In genomic region chr10:90759929-90760328, GRCm38 (mm10) we compare ENCODE assay signal across 23 mouse cellular contexts.
DNase-seq lines count a peak whose midpoint lies in the region; ATAC-seq and TF ChIP-seq lines count a peak whose summit lies in the region.
"Had no signal": no experiment of that assay in that cellular context is flagged by ENCODE, and none has a peak within 500 bp of the region (broad histone marks: within the 10 kb centered on the region; RNA-seq: fewer than 3 reads in every experiment).

No protein-coding gene starts in this region.

- H3K27me3 ChIP-seq in forebrain, postnatal 0 days (ENCODE audit: insufficient read depth, low read length): no peaks in the 10 kb centered on the region
- H3K27me3 ChIP-seq in forebrain, embryonic 16.5 days (replicated peaks; ENCODE audit: control insufficient read depth, insufficient read depth, low read length): no peaks in the 10 kb centered on the region
- H3K27me3 ChIP-seq: embryonic facial prominence, embryonic 15.5 days; hindbrain, embryonic 12.5 days had no signal

- no peak overlapping the region for H3K27ac ChIP-seq in forebrain, postnatal 0 days (ENCODE audit: low read depth, low read length)
- H3K27ac ChIP-seq in forebrain, embryonic 16.5 days (ENCODE audit: low read length): no peak overlapping the region
- H3K27ac ChIP-seq: embryonic facial prominence, embryonic 15.5 days; forebrain, embryonic 10.5 days; gastrocnemius, adult 2 months; hindbrain, embryonic 12.5 days had no signal

- ATAC-seq in forebrain, postnatal 0 days: no peak
- ATAC-seq in forebrain, embryonic 16.5 days: no peak
- ATAC-seq: forebrain, embryonic 14.5 days; hindbrain, embryonic 16.5 days; inflammation-experienced regulatory T-cells, adult 6 months; intestine, postnatal 0 days had no signal

- H3K4me1 ChIP-seq in forebrain, postnatal 0 days (ENCODE audit: insufficient read depth): no peaks in the 10 kb centered on the region
- no peaks in the 10 kb centered on the region for H3K4me1 ChIP-seq in forebrain, embryonic 16.5 days (replicated peaks; ENCODE audit: control insufficient read depth, insufficient read depth, low read length)
- H3K4me1 ChIP-seq: embryonic facial prominence, embryonic 15.5 days; forebrain, embryonic 10.5 days; hindbrain, embryonic 12.5 days had no signal

- TF ChIP-seq CTCF in forebrain, postnatal 0 days (IDR thresholded peaks at IDR 0.05; ENCODE audit: low read depth): no peak

- 69% methylated on average over 5 of the region's 5 CpGs for WGBS in forebrain, postnatal 0 days
- WGBS in forebrain, embryonic 16.5 days: 75% methylated on average over 5 of the region's 5 CpGs

- no peaks in the 10 kb centered on the region for H3K36me3 ChIP-seq in forebrain, postnatal 0 days (ENCODE audit: insufficient read depth)
- H3K36me3 ChIP-seq in forebrain, embryonic 16.5 days (ENCODE audit: control insufficient read depth, insufficient read depth): no peaks in the 10 kb centered on the region
- H3K36me3 ChIP-seq: embryonic facial prominence, embryonic 15.5 days; forebrain, embryonic 10.5 days; hindbrain, embryonic 12.5 days had no signal

- H3K9ac ChIP-seq in forebrain, postnatal 0 days: no peak overlapping the region
- H3K9ac ChIP-seq in forebrain, embryonic 16.5 days (replicated peaks; ENCODE audit: low read depth, low read length): no peak overlapping the region
- H3K9ac ChIP-seq: embryonic facial prominence, embryonic 15.5 days; hindbrain, embryonic 12.5 days had no signal

- intact Hi-C loops in left cerebral cortex, postnatal 25 days (cut with DNase I): no loop called here

- H3K4me2 ChIP-seq in forebrain, postnatal 0 days (ENCODE audit: low read depth): no peak overlapping the region
- no peak overlapping the region for H3K4me2 ChIP-seq in forebrain, embryonic 16.5 days (ENCODE audit: low read length)
- H3K4me2 ChIP-seq: embryonic facial prominence, embryonic 15.5 days; hindbrain, embryonic 12.5 days had no signal

- H3K9me3 ChIP-seq in forebrain, postnatal 0 days (ENCODE audit: low read length): no peaks in the 10 kb centered on the region
- H3K9me3 ChIP-seq in forebrain, embryonic 16.5 days (ENCODE audit: control insufficient read depth, low read length): no peaks in the 10 kb centered on the region
- H3K9me3 ChIP-seq: embryonic facial prominence, embryonic 15.5 days; forebrain, embryonic 10.5 days; hindbrain, embryonic 12.5 days had no signal

- peak; percentile 21 for DNase-seq in adrenal gland, postnatal 14 days
- no peak for DNase-seq in adrenal gland, postnatal 4 days (ENCODE audit: low spot score in 2 of 2)
- peak; percentile 27 for DNase-seq in forebrain, postnatal 0 days
- peak; percentile 44 to 50 for DNase-seq in left cerebral cortex, postnatal 25 days (ENCODE audit: low spot score in 2 of 2)
- DNase-seq in left cerebral cortex, adult 18-20 months (ENCODE audit: low spot score in 2 of 2): no peak
- DNase-seq in NIH3T3 (ENCODE audit: low read depth): peak; percentile 53
- DNase-seq in kidney, adult 8-10 months: no peak
- DNase-seq: cerebellum, adult 8-10 months; embryo, embryonic 11 days; gastrocnemius, adult 2 months; gastrocnemius, postnatal 25 days; heart, postnatal 10 days; heart, postnatal 4 days; kidney, adult 9 months had no signal

- H3K4me3 ChIP-seq in forebrain, postnatal 0 days (ENCODE audit: low read depth, low read length): no peak overlapping the region
- no peak overlapping the region for H3K4me3 ChIP-seq in forebrain, embryonic 16.5 days (replicated peaks; ENCODE audit: low read length)
- H3K4me3 ChIP-seq: embryonic facial prominence, embryonic 15.5 days; erythroblast, embryonic 14.5 days; forebrain, embryonic 10.5 days; gastrocnemius, adult 2 months; hindbrain, embryonic 12.5 days had no signal

Comparison
In these comparisons a context has a peak if more than half of its experiments do, and no peak if none do; other contexts are left out.
1. DNase-seq: peak in adrenal gland, postnatal 14 days (single experiment), forebrain, postnatal 0 days (single experiment), left cerebral cortex, postnatal 25 days (2 of 2) and NIH3T3 (single experiment); none in adrenal gland, postnatal 4 days (0 of 2), left cerebral cortex, adult 18-20 months (0 of 2) and kidney, adult 8-10 months (0 of 2).